Mouse (Mus musculus) embryonic facial prominence, embryonic 10.5 days (tissue): ENCODE results near the gene Gjb2. TPM values are rescaled to one million over a fixed set of nuclear protein-coding genes. Genes with fewer than 3 reads are reported as not detected.

Experiments
- DNase-seq: peaks from one replicate; pipeline ENCODE4 v3.0.0-alpha.2; 2017; ENCODE audit warnings: low spot score
- H3K27ac ChIP-seq: fragments of 300-500 bp; sonication (generic); replicated peaks from 2 replicates; pipeline ENCODE4 v1.5.1; 2016; ENCODE audit warnings: mild to moderate bottlenecking
- H3K27me3 ChIP-seq: fragments of 300-500 bp; sonication (generic); replicated peaks from 2 replicates; pipeline ENCODE4 v1.6.1; 2016; ENCODE audit warnings: low read depth, mild to moderate bottlenecking; ENCODE audit not compliant: poor library complexity, severe bottlenecking
- H3K36me3 ChIP-seq: fragments of 300-500 bp; sonication (generic); replicated peaks from 2 replicates; pipeline ENCODE4 v1.6.1; 2016; ENCODE audit warnings: mild to moderate bottlenecking, moderate library complexity
- H3K4me1 ChIP-seq: fragments of 300-500 bp; sonication (generic); 2 replicates; pipeline ENCODE4 v1.6.1; 2016
- H3K4me3 ChIP-seq: fragments of 300-500 bp; sonication (generic); 2 replicates; pipeline ENCODE4 v1.5.1; 2016; ENCODE audit warnings: mild to moderate bottlenecking, moderate library complexity
- H3K9me3 ChIP-seq: fragments of 300-500 bp; sonication (generic); 2 replicates; pipeline ENCODE4 v1.6.1; 2016; ENCODE audit warnings: mild to moderate bottlenecking
- WGBS: fragments of 180-500 bp; shearing (Covaris S2); methylation state at CpG from one replicate; pipeline ENCODE4 v1.1.7; 2016; 5-methylcytosine and 5-hydroxymethylcytosine counted together
- polyA plus RNA-seq: library from polyadenylated mRNA; unstranded; fragments of >200 nt; fragmentation: Nextera tagmentation; extraction: Ambion mirVana; gene quantifications from 2 replicates; pipeline ENCODE4 v1.2.1, GENCODE M21; 2016

Gjb2 gene
- polyA plus RNA-seq, 1 experiment from 2014 or later = 10.0 TPM

DNA sequence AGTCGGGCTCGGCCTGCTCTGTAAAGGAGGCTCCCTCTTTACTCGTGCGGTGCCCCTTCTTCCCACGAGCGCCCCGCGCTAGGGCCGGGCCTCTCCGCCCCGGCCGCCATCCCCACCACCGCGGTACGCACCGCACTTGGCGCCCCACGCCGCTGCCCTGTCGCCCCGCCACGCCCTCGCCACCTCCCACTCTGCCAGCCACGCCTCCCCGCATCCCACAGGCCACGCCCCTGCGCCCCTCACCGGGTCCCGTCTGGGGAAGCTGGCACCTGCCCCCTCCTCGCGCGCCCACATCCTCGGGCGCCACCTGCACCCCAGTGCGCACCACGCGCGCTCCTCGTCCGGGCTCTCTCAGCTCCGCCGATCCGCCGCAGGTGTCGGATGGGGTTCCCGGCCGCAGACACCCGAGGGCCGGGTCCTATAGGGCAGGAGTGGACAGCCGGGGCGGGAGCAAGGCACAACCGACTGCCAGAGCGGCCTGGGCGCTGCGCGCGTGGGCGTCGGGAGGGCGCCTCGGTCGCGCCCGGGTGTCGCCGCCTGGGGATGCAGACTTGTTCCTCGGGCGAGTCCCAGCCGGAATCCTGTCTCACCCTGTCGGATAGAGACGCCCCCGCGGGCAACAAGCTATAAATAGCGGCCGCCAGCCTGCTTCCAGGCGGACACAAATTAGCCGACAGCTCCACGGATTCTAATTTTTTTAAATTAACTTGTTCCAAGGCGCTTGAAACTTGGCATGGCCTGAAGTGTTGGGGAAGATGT is 46.8 kb downstream of the Gjb2 start, which contains the start of gene Gja3:
Gja3 (minus strand) TSS at position 538 of the 759 bp plus-strand sequence.
- Histone ChIP-seq H3K27me3 (peaks cover 61% of the 10 kb centered on the region), H3K4me3 (peak within 1 kb of the TSS; percentile 71)
- under 1% methylated on average over 79 of the region's 79 CpGs for WGBS

DNA sequence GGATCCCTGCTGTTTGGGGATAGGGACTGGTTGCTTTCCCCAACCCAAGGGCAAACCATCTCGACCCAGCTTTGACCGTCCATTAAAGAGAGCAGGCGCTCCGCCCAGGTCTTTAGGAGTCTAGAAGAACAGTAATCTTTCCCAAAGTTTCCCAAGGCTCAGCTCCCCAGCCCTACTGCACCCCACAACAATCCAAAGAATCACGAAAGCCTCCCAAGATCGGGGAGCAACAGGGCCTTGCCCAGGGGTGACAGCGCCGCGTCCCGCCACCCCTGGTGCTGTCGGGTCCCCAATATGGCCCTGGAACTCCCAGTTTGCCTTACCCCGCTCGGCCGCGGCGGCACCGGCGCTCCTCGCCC is 47.3 kb downstream of the Gjb2 start:
- peaks cover 61% of the 10 kb centered on the region for H3K27me3 ChIP-seq
- no peaks in the 10 kb centered on the region for H3K36me3 ChIP-seq
- no peaks in the 10 kb centered on the region for H3K9me3 ChIP-seq
- WGBS = 2% methylated on average over 19 of the region's 19 CpGs
- no peak overlapping the region; the same call in 1 of the 2 replicates for H3K27ac ChIP-seq
- peaks cover 13% of the 10 kb centered on the region for H3K4me1 ChIP-seq
- no peak for DNase-seq
- peak overlapping the region; percentile 71 for H3K4me3 ChIP-seq

More for the DNA sequence above, 46.8 kb downstream of the Gjb2 start, which contains the start of gene Gja3:
- peaks cover 13% of the 10 kb centered on the region for H3K4me1 ChIP-seq
- H3K27ac ChIP-seq = no peak within 1 kb of the TSS; the same call in 1 of the 2 replicates
- H3K9me3 ChIP-seq = no peaks in the 10 kb centered on the region
- DNase-seq = peak; percentile 71
- no peaks in the 10 kb centered on the region for H3K36me3 ChIP-seq

DNA sequence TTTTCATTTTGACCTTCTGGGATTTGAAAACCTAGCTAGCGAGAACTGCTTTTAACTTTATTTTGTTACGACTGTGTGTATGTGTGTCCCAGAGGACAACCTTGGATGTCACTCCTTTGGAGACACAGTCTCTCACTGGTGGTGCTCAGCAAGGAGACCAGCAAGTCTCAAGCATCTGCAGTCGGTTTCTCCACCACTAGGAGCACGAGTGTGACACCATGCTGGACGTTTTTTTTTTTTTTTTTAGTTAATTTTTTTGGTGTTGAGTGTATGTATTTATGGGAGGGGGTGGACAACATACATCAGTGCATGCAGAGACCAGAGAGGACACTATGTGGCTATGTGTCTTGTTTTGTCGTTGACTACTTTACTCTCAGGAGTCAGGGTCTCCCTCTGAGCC is 51.8 kb downstream of the Gjb2 start:
- H3K27ac ChIP-seq = no peak overlapping the region
- peaks cover 43% of the 10 kb centered on the region for H3K27me3 ChIP-seq
- peaks cover 8% of the 10 kb centered on the region for H3K4me1 ChIP-seq
- H3K9me3 ChIP-seq = no peaks in the 10 kb centered on the region
- no peaks in the 10 kb centered on the region for H3K36me3 ChIP-seq
- whole genome bisulfite sequencing = 69% methylated on average over 6 of the region's 6 CpGs
- no peak overlapping the region for H3K4me3 ChIP-seq
- no peak for DNase-seq

Other genes with a start within 250 kb of the Gjb2 start
- 67.5 and 67.7 TPM in 2 replicates for gene Zmym2, start 218.0 kb downstream of the Gjb2 start, polyA plus RNA-seq
- gene Gja3, start 46.6 kb downstream of the Gjb2 start, polyA plus RNA-seq = 0.14 and 0.15 TPM in 2 replicates
- not detected in 2 replicates for gene Gm4491, start 11.2 kb upstream of the Gjb2 start, polyA plus RNA-seq
- 1.1 and 3.5 TPM in 2 replicates for gene Gjb6, start 28.9 kb upstream of the Gjb2 start, polyA plus RNA-seq